Mouse (Mus musculus) WW6 (cell line): ENCODE data around the gene Tceal8.

Experiments used
- DNase-seq: peaks from one replicate; pipeline ENCODE4 v3.0.0-alpha.2; 2013; ENCODE audit warnings: low read depth, low spot score

Gene Tceal8

GRCm38 (mm10) chrX:136127744-136128064 is 44.4 kb downstream of the Tceal8 start:
- DNase-seq = no peak

GRCm38 (mm10) chrX:136127038-136127743 is 45.0 kb downstream of the Tceal8 start:
- DNase-seq = no peak
